Mouse (Mus musculus): ENCODE measurements around the gene Mybph. TPM values are rescaled to one million over a fixed set of nuclear protein-coding genes. Genes with fewer than 3 reads are reported as not detected.

Mybph gene
- polyA plus RNA-seq, 1 experiment from 2014 or later, result not detected

DNA sequence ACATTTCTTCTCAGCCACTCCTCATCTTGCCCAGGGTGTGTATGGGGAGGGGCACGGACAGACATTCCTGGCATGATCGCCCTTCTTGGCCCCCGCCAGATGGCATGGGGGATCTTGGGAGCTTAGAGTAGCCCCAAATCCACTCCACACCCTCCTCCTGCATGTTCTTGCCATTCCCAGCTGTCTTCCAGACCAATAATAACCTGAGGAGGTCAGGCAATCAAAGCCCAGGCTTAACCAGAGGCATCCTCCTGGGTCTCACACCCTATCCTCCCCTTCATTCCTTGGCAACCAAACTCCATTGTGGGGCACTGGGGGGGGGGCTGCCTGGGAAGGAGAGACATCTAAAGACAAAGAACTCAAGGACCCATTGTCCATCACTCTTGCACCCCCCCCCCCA, 32.8 kb upstream of the Mybph start:
- no peaks in the 10 kb centered on the region for H3K4me1 ChIP-seq (replicated peaks; ENCODE audit: control insufficient read depth, insufficient read depth, low read length)
- H3K9me3 ChIP-seq (ENCODE audit: control insufficient read depth, low read length), result no peaks in the 10 kb centered on the region
- H3K4me2 ChIP-seq (ENCODE audit: low read length), result no peak overlapping the region
- 88% methylated on average over 3 of the region's 3 CpGs for WGBS
- H3K27me3 ChIP-seq (replicated peaks; ENCODE audit: control insufficient read depth, insufficient read depth, low read length), result no peaks in the 10 kb centered on the region
- no peak for ATAC-seq (replicated peaks; ENCODE audit: low FRiP score, low TSS enrichment, low read depth)
- H3K36me3 ChIP-seq (ENCODE audit: control insufficient read depth, insufficient read depth, low read length), result no peaks in the 10 kb centered on the region
- DNase-seq (ENCODE audit: low spot score), result no peak
- H3K9ac ChIP-seq (ENCODE audit: low read length), result no peak overlapping the region
- no peak overlapping the region for H3K27ac ChIP-seq (ENCODE audit: low read depth)
- H3K4me3 ChIP-seq (ENCODE audit: low read depth, low read length), result no peak overlapping the region

GRCm38 (mm10) chr1:134161399-134161798, 31.8 kb upstream of the Mybph start:
- Histone ChIP-seq H3K9ac (ENCODE audit: low read length) (no peak overlapping the region), H3K27me3 (replicated peaks; ENCODE audit: control insufficient read depth, insufficient read depth, low read length) (no peaks in the 10 kb centered on the region), H3K9me3 (ENCODE audit: control insufficient read depth, low read length) (no peaks in the 10 kb centered on the region), H3K36me3 (ENCODE audit: control insufficient read depth, insufficient read depth, low read length) (no peaks in the 10 kb centered on the region), H3K4me3 (ENCODE audit: low read depth, low read length) (no peak overlapping the region), H3K27ac (ENCODE audit: low read depth) (no peak overlapping the region), H3K4me2 (ENCODE audit: low read length) (no peak overlapping the region), H3K4me1 (replicated peaks; ENCODE audit: control insufficient read depth, insufficient read depth, low read length) (no peaks in the 10 kb centered on the region)
- ATAC-seq (replicated peaks; ENCODE audit: low FRiP score, low TSS enrichment, low read depth), result no peak
- WGBS, result 77% methylated on average over 6 of the region's 6 CpGs
- no peak for DNase-seq (ENCODE audit: low spot score)

DNA sequence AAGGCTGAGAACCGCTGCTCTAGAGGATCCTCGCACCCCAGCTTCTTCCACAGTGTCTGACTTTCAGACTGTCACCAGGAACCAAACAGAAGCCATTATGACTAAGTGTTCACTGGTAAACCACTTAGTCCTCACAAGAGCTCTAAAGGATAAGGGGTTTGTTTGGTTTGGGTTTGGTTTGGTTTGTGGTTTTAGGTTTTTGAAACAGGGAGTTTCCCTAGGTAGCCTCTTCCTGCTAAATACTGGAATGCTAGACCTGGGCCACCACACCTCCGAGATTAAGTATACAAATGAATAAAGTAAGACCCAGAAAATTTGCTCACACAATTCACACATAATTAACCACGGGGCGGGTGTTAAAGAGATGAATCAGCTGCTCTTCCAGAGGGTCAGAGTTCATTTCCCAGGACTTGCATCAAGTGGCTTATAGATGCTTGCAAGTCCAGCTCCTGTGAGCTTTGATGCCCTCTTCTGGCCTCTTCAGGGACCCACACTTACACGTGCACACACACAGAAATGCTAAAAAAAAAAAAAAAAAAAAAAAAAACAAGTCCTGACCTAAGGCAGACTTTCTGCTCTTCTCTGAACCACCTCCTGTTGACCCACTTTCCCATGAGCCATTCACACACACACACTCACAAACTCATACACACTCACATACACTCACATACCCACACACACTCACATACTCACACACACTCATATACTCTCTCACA, 30.6 kb upstream of the Mybph start:
- no peaks in the 10 kb centered on the region for H3K9me3 ChIP-seq (ENCODE audit: control insufficient read depth, low read length)
- no peak overlapping the region for H3K9ac ChIP-seq (ENCODE audit: low read length)
- no peak overlapping the region for H3K4me2 ChIP-seq (ENCODE audit: low read length)
- H3K27me3 ChIP-seq (replicated peaks; ENCODE audit: control insufficient read depth, insufficient read depth, low read length), result no peaks in the 10 kb centered on the region
- no peak overlapping the region for H3K4me3 ChIP-seq (ENCODE audit: low read depth, low read length)
- H3K36me3 ChIP-seq (ENCODE audit: control insufficient read depth, insufficient read depth, low read length), result no peaks in the 10 kb centered on the region
- peaks cover 2% of the 10 kb centered on the region; the same call in 1 of the 2 replicates for H3K4me1 ChIP-seq (replicated peaks; ENCODE audit: control insufficient read depth, insufficient read depth, low read length)
- DNase-seq (ENCODE audit: low spot score) (no peak), ATAC-seq (replicated peaks; ENCODE audit: low FRiP score, low TSS enrichment, low read depth) (no peak)
- 82% methylated on average over 6 of the region's 6 CpGs for WGBS
- H3K27ac ChIP-seq (ENCODE audit: low read depth), result no peak overlapping the region

DNA sequence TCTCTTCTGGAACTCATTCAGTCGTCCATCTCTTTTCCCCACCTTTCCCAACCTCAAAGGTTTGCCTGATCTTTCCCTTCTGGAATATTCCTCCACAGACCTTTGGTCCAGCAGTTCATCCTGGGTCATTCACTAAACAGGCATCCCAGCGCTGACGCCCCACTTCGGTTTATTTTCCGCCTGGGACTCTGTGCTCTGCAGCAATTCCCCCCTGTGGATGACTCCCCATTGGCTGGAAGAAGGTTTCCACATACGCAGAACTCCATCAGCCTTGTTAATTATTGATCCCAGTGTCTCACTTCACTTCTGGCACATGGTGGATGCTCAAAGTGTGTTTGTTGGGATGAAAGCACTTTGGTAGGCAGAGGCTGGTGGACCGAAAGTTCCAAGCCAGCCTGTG, 29.8 kb upstream of the Mybph start:
- WGBS, result 84% methylated on average over 7 of the region's 7 CpGs
- H3K9me3 ChIP-seq (ENCODE audit: control insufficient read depth, low read length), result no peaks in the 10 kb centered on the region

DNA sequence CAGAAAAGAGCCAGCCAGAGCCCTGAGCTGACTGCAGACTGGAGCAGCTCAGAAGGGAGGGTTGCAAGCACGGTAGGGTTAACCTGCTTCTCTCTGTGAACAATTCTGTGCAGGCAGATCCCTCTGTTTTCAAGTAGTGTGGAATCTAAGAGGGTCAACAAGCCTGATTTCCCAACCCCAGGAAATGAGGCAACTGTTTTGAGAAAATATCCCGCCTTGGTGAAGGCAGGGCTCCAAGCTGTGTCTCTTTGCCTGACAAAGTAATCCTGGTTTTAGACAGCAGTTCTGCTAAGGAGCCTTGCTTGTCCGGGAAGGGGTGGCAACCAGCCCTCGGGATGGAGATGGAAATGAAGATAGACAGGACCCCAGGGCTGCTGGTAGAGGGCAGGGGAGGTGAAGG, 28.8 kb upstream of the Mybph start:
- no peaks in the 10 kb centered on the region for H3K9me3 ChIP-seq (ENCODE audit: control insufficient read depth, low read length)
- ATAC-seq (replicated peaks; ENCODE audit: low FRiP score, low TSS enrichment, low read depth), result no peak
- no peak for DNase-seq (ENCODE audit: low spot score)
- H3K27ac ChIP-seq (ENCODE audit: low read depth), result no peak overlapping the region
- no peak overlapping the region for H3K9ac ChIP-seq (ENCODE audit: low read length)
- H3K4me1 ChIP-seq (replicated peaks; ENCODE audit: control insufficient read depth, insufficient read depth, low read length), result peaks cover 4% of the 10 kb centered on the region; the same call in 1 of the 2 replicates
- no peak overlapping the region for H3K4me3 ChIP-seq (ENCODE audit: low read depth, low read length)
- H3K36me3 ChIP-seq (ENCODE audit: control insufficient read depth, insufficient read depth, low read length), result no peaks in the 10 kb centered on the region
- WGBS, result 68% methylated on average over 4 of the region's 4 CpGs
- no peak overlapping the region for H3K4me2 ChIP-seq (ENCODE audit: low read length)
- no peaks in the 10 kb centered on the region for H3K27me3 ChIP-seq (replicated peaks; ENCODE audit: control insufficient read depth, insufficient read depth, low read length)

More for the DNA sequence above, 29.8 kb upstream of the Mybph start:
- no peak for ATAC-seq (replicated peaks; ENCODE audit: low FRiP score, low TSS enrichment, low read depth)
- Histone ChIP-seq H3K27ac (ENCODE audit: low read depth) (no peak overlapping the region), H3K4me1 (replicated peaks; ENCODE audit: control insufficient read depth, insufficient read depth, low read length) (peaks cover 4% of the 10 kb centered on the region; the same call in 1 of the 2 replicates), H3K9ac (ENCODE audit: low read length) (no peak overlapping the region), H3K4me2 (ENCODE audit: low read length) (no peak overlapping the region), H3K4me3 (ENCODE audit: low read depth, low read length) (no peak overlapping the region), H3K36me3 (ENCODE audit: control insufficient read depth, insufficient read depth, low read length) (no peaks in the 10 kb centered on the region), H3K27me3 (replicated peaks; ENCODE audit: control insufficient read depth, insufficient read depth, low read length) (no peaks in the 10 kb centered on the region)
- DNase-seq (ENCODE audit: low spot score), result no peak

GRCm38 (mm10) chr1:134166547-134166946, 26.7 kb upstream of the Mybph start:
- no peak overlapping the region for H3K9ac ChIP-seq (ENCODE audit: low read length)
- DNase-seq (ENCODE audit: low spot score), result no peak
- peaks cover 4% of the 10 kb centered on the region; the same call in 1 of the 2 replicates for H3K4me1 ChIP-seq (replicated peaks; ENCODE audit: control insufficient read depth, insufficient read depth, low read length)
- no peaks in the 10 kb centered on the region for H3K27me3 ChIP-seq (replicated peaks; ENCODE audit: control insufficient read depth, insufficient read depth, low read length)
- WGBS, result 93% methylated on average over 3 of the region's 3 CpGs
- H3K9me3 ChIP-seq (ENCODE audit: control insufficient read depth, low read length), result no peaks in the 10 kb centered on the region
- no peak overlapping the region for H3K27ac ChIP-seq (ENCODE audit: low read depth)
- no peaks in the 10 kb centered on the region for H3K36me3 ChIP-seq (ENCODE audit: control insufficient read depth, insufficient read depth, low read length)
- ATAC-seq (replicated peaks; ENCODE audit: low FRiP score, low TSS enrichment, low read depth), result no peak
- H3K4me2 ChIP-seq (ENCODE audit: low read length), result no peak overlapping the region
- H3K4me3 ChIP-seq (ENCODE audit: low read depth, low read length), result no peak overlapping the region

GRCm38 (mm10) chr1:134167416-134168305, 25.6 kb upstream of the Mybph start:
- 60% methylated on average over 14 of the region's 14 CpGs for WGBS
- no peaks in the 10 kb centered on the region for H3K36me3 ChIP-seq (ENCODE audit: control insufficient read depth, insufficient read depth, low read length)
- peaks cover 4% of the 10 kb centered on the region; the same call in 1 of the 2 replicates for H3K4me1 ChIP-seq (replicated peaks; ENCODE audit: control insufficient read depth, insufficient read depth, low read length)
- H3K9me3 ChIP-seq (ENCODE audit: control insufficient read depth, low read length), result no peaks in the 10 kb centered on the region
- no peak overlapping the region for H3K9ac ChIP-seq (ENCODE audit: low read length)
- no peaks in the 10 kb centered on the region for H3K27me3 ChIP-seq (replicated peaks; ENCODE audit: control insufficient read depth, insufficient read depth, low read length)
- no peak overlapping the region for H3K27ac ChIP-seq (ENCODE audit: low read depth)
- DNase-seq (ENCODE audit: low spot score), result no peak
- no peak overlapping the region for H3K4me3 ChIP-seq (ENCODE audit: low read depth, low read length)
- no peak for ATAC-seq (replicated peaks; ENCODE audit: low FRiP score, low TSS enrichment, low read depth)
- H3K4me2 ChIP-seq (ENCODE audit: low read length), result no peak overlapping the region

- DNase-seq (ENCODE audit: low spot score), result no peak
- Histone ChIP-seq H3K36me3 (ENCODE audit: control insufficient read depth, insufficient read depth, low read length) (no peaks in the 10 kb centered on the region), H3K4me1 (replicated peaks; ENCODE audit: control insufficient read depth, insufficient read depth, low read length) (peaks cover 4% of the 10 kb centered on the region; the same call in 1 of the 2 replicates), H3K4me2 (ENCODE audit: low read length) (no peak overlapping the region), H3K27ac (ENCODE audit: low read depth) (no peak overlapping the region), H3K9me3 (ENCODE audit: control insufficient read depth, low read length) (no peaks in the 10 kb centered on the region), H3K4me3 (ENCODE audit: low read depth, low read length) (no peak overlapping the region), H3K9ac (ENCODE audit: low read length) (no peak overlapping the region), H3K27me3 (replicated peaks; ENCODE audit: control insufficient read depth, insufficient read depth, low read length) (no peaks in the 10 kb centered on the region)
- 66% methylated on average over 3 of the region's 3 CpGs for WGBS
- no peak for ATAC-seq (replicated peaks; ENCODE audit: low FRiP score, low TSS enrichment, low read depth)
Observed at GRCm38 (mm10) chr1:134168567-134168966, 24.7 kb upstream of the Mybph start.

Data from intestine, embryonic 14.5 days (tissue).